In the genomic region with DNA sequence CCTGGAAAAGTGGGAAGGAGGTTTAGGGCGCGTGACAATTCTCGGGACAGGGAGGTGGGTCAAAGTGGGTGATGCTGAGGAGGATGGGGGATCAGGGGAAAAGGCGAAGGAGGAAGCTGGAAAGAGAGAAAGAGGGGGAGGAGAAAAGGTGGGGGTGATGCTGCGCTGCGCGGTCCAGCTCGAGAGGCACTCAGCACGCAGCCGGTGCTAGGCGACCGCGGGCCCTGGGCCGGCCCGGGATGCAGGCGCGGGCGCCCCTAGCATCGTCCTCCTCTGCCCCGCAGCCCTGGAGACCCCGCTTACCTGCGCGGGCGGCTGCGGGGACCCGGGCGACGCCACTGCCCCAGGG, we compare ENCODE assay signal across 8 mouse cellular contexts. TPM values are rescaled to one million over a fixed set of nuclear protein-coding genes. Genes with fewer than 3 reads are reported as not detected.
DNase-seq lines count a peak whose midpoint lies in the region; ATAC-seq and TF ChIP-seq lines count a peak whose summit lies in the region.

No protein-coding gene starts in this region.

- H3K9me3 ChIP-seq in embryonic facial prominence, embryonic 13.5 days: no peaks in the 10 kb centered on the region
- H3K9me3 ChIP-seq in hindbrain, embryonic 16.5 days (ENCODE audit: control insufficient read depth, low read length): no peaks in the 10 kb centered on the region
- H3K9me3 ChIP-seq in midbrain, postnatal 0 days (ENCODE audit: low read length): no peaks in the 10 kb centered on the region

- intact Hi-C loops in left cerebral cortex, adult 2 months (cut with DNase I): loop anchor here (5.0 kb wide), 1 partner anchor 33 kb away; no protein-coding TSS in a partner anchor
- intact Hi-C loops in left cerebral cortex, postnatal 10 days (cut with DNase I): no loop called here

- peaks cover 31% of the 10 kb centered on the region for H3K4me1 ChIP-seq in embryonic facial prominence, embryonic 13.5 days
- H3K4me1 ChIP-seq in hindbrain, embryonic 16.5 days (ENCODE audit: control insufficient read depth, insufficient read depth, low read depth, low read length): peaks cover 36% of the 10 kb centered on the region
- H3K4me1 ChIP-seq in midbrain, postnatal 0 days (ENCODE audit: insufficient read depth, low read length): peaks cover 13% of the 10 kb centered on the region

- peak overlapping the region; percentile 65 for H3K4me3 ChIP-seq in left cerebral cortex, adult 2 months
- peak overlapping the region; percentile 69 for H3K4me3 ChIP-seq in embryonic facial prominence, embryonic 13.5 days
- peak overlapping the region; percentile 71 for H3K4me3 ChIP-seq in hindbrain, embryonic 16.5 days (ENCODE audit: low read length)
- H3K4me3 ChIP-seq in midbrain, postnatal 0 days (ENCODE audit: low read depth, low read length): peak overlapping the region; percentile 60

- ATAC-seq in embryonic facial prominence, embryonic 13.5 days (ENCODE audit: insufficient number of reproducible peaks, insufficient read depth, low FRiP score, low TSS enrichment, low read depth): peak; percentile 63
- ATAC-seq in hindbrain, embryonic 16.5 days: peak; percentile 78
- peak; percentile 66 for ATAC-seq in midbrain, postnatal 0 days (ENCODE audit: low FRiP score)
- ATAC-seq in monocyte, adult 5-6 weeks (replicated peaks; ENCODE audit: insufficient number of reproducible peaks, low FRiP score, low TSS enrichment, poor library complexity, severe bottlenecking): no peak

- peaks cover 59% of the 10 kb centered on the region for H3K27me3 ChIP-seq in embryonic facial prominence, embryonic 13.5 days
- H3K27me3 ChIP-seq in hindbrain, embryonic 16.5 days (replicated peaks; ENCODE audit: control insufficient read depth, insufficient read depth, low read length): no peaks in the 10 kb centered on the region
- H3K27me3 ChIP-seq in midbrain, postnatal 0 days (ENCODE audit: insufficient read depth, low read length): no peaks in the 10 kb centered on the region

- peak overlapping the region; percentile 75 for H3K4me2 ChIP-seq in embryonic facial prominence, embryonic 13.5 days
- peak overlapping the region; percentile 78 for H3K4me2 ChIP-seq in hindbrain, embryonic 16.5 days (ENCODE audit: low read length)
- peak overlapping the region; percentile 67 for H3K4me2 ChIP-seq in midbrain, postnatal 0 days (ENCODE audit: low read depth, low read length, poor library complexity, severe bottlenecking)

- H3K36me3 ChIP-seq in embryonic facial prominence, embryonic 13.5 days: peaks cover 14% of the 10 kb centered on the region
- H3K36me3 ChIP-seq in hindbrain, embryonic 16.5 days (ENCODE audit: control insufficient read depth, insufficient read depth, low read length): peaks cover 6% of the 10 kb centered on the region
- H3K36me3 ChIP-seq in midbrain, postnatal 0 days (ENCODE audit: insufficient read depth, low read length): peaks cover 11% of the 10 kb centered on the region; the same call in 1 of the 2 replicates

- DNase-seq in left cerebral cortex, adult 2 months (ENCODE audit: extremely low spot score in 1 of 2, low spot score in 2 of 2): no peak
- DNase-seq in left cerebral cortex, postnatal 10 days (ENCODE audit: extremely low spot score in 1 of 2, low spot score in 2 of 2): no peak
- no peak for DNase-seq in midbrain, postnatal 0 days (ENCODE audit: low spot score)
- no peak for DNase-seq in spleen, postnatal 36 days (ENCODE audit: low spot score in 2 of 2)
- DNase-seq in spleen, postnatal 10 days (ENCODE audit: low spot score in 2 of 2): no peak

- H3K27ac ChIP-seq in left cerebral cortex, adult 2 months: peak overlapping the region; percentile 84
- no peak overlapping the region for H3K27ac ChIP-seq in embryonic facial prominence, embryonic 13.5 days
- peak overlapping the region; percentile 85 for H3K27ac ChIP-seq in hindbrain, embryonic 16.5 days (ENCODE audit: low read depth, low read length)
- peak overlapping the region; percentile 83 for H3K27ac ChIP-seq in midbrain, postnatal 0 days (ENCODE audit: low read depth, low read length)

- no peak for TF ChIP-seq CTCF in left cerebral cortex, adult 2 months (IDR thresholded peaks at IDR 0.05)
- no peak for TF ChIP-seq CTCF in midbrain, postnatal 0 days (IDR thresholded peaks at IDR 0.05)

- WGBS in embryonic facial prominence, embryonic 13.5 days: under 1% methylated on average over 14 of the region's 28 CpGs
- under 1% methylated on average over 13 of the region's 28 CpGs for WGBS in hindbrain, embryonic 16.5 days
- WGBS in midbrain, postnatal 0 days: 0% methylated on average over 8 of the region's 28 CpGs

- peak overlapping the region; percentile 77 for H3K9ac ChIP-seq in embryonic facial prominence, embryonic 13.5 days
- H3K9ac ChIP-seq in hindbrain, embryonic 16.5 days (ENCODE audit: low read depth, low read length): peak overlapping the region; percentile 84
- H3K9ac ChIP-seq in midbrain, postnatal 0 days (replicated peaks; ENCODE audit: low read length, poor library complexity, severe bottlenecking): peak overlapping the region; percentile 69

RNA-seq across cellular contexts. Expression of a gene that starts 0.3 kb away (rescaled TPM):
- 100 to 1,000 TPM; 180 to 183 TPM for total RNA-seq in left cerebral cortex, adult 2 months (2021)
- 100 to 1,000 TPM; 154 to 161 TPM for total RNA-seq in left cerebral cortex, postnatal 10 days (2021)
- 14.5 and 14.8 TPM in 2 replicates for polyA plus RNA-seq in embryonic facial prominence, embryonic 13.5 days (2015; fragmentation: Nextera tagmentation; extraction: Ambion mirVana)
- polyA plus RNA-seq in hindbrain, embryonic 16.5 days (2015; fragmentation: Nextera tagmentation; extraction: Ambion mirVana): 29.5 and 37.0 TPM in 2 replicates
- 167 and 192 TPM in 2 replicates for total RNA-seq in midbrain, postnatal 0 days (2014; rRNA removed)
- 153 and 162 TPM in 2 replicates for polyA plus RNA-seq in midbrain, postnatal 0 days (2015; fragmentation: Nextera tagmentation; extraction: Ambion mirVana)
- total RNA-seq in monocyte, adult 5-6 weeks (2017): not detected in 3 replicates

RNA-seq across cellular contexts. Expression of a gene that starts 38.6 kb away (rescaled TPM):
- not detected for total RNA-seq in left cerebral cortex, adult 2 months (2021)
- total RNA-seq in left cerebral cortex, postnatal 10 days (2021): under 1 TPM in 1 of 2 experiments, not detected in 1; 0.15 TPM
- 0.18 and 0.34 TPM in 2 replicates for polyA plus RNA-seq in embryonic facial prominence, embryonic 13.5 days (2015; fragmentation: Nextera tagmentation; extraction: Ambion mirVana)
- 0.17 and 0.21 TPM in 2 replicates for polyA plus RNA-seq in hindbrain, embryonic 16.5 days (2015; fragmentation: Nextera tagmentation; extraction: Ambion mirVana)
- not detected in 2 replicates for total RNA-seq in midbrain, postnatal 0 days (2014; rRNA removed)
- 0.12 TPM in 1 of 2 replicates, not detected in the other for polyA plus RNA-seq in midbrain, postnatal 0 days (2015; fragmentation: Nextera tagmentation; extraction: Ambion mirVana)
- 0.43 to 0.58 TPM in 2 of 3 replicates, not detected in the other for total RNA-seq in monocyte, adult 5-6 weeks (2017)

RNA-seq across cellular contexts. Expression of a gene that starts 51.5 kb away (rescaled TPM):
- total RNA-seq in left cerebral cortex, adult 2 months (2021): 10 to 100 TPM; 26.9 to 38.3 TPM
- 10 to 100 TPM; 18.8 to 29.2 TPM for total RNA-seq in left cerebral cortex, postnatal 10 days (2021)
- 42.4 and 42.9 TPM in 2 replicates for polyA plus RNA-seq in embryonic facial prominence, embryonic 13.5 days (2015; fragmentation: Nextera tagmentation; extraction: Ambion mirVana)
- 37.4 and 39.6 TPM in 2 replicates for polyA plus RNA-seq in hindbrain, embryonic 16.5 days (2015; fragmentation: Nextera tagmentation; extraction: Ambion mirVana)
- total RNA-seq in midbrain, postnatal 0 days (2014; rRNA removed): 34.9 and 41.1 TPM in 2 replicates
- polyA plus RNA-seq in midbrain, postnatal 0 days (2015; fragmentation: Nextera tagmentation; extraction: Ambion mirVana): 36.1 and 36.4 TPM in 2 replicates
- total RNA-seq in monocyte, adult 5-6 weeks (2017): 9.6 to 16.9 TPM (median 14.4 TPM) in 3 replicates

RNA-seq across cellular contexts. Expression of a gene that starts 51.5 kb away (rescaled TPM):
- 10 to 100 TPM; 23.1 to 29.9 TPM for total RNA-seq in left cerebral cortex, adult 2 months (2021)
- 10 to 100 TPM; 27.9 to 30.0 TPM for total RNA-seq in left cerebral cortex, postnatal 10 days (2021)
- polyA plus RNA-seq in embryonic facial prominence, embryonic 13.5 days (2015; fragmentation: Nextera tagmentation; extraction: Ambion mirVana): 42.1 and 54.9 TPM in 2 replicates
- polyA plus RNA-seq in hindbrain, embryonic 16.5 days (2015; fragmentation: Nextera tagmentation; extraction: Ambion mirVana): 58.3 and 60.8 TPM in 2 replicates
- total RNA-seq in midbrain, postnatal 0 days (2014; rRNA removed): 60.5 and 69.6 TPM in 2 replicates
- 49.0 and 59.3 TPM in 2 replicates for polyA plus RNA-seq in midbrain, postnatal 0 days (2015; fragmentation: Nextera tagmentation; extraction: Ambion mirVana)
- 11.1 to 14.9 TPM (median 12.8 TPM) in 3 replicates for total RNA-seq in monocyte, adult 5-6 weeks (2017)

RNA-seq across cellular contexts. Expression of a gene that starts 54.8 kb away (rescaled TPM):
- not detected for total RNA-seq in left cerebral cortex, adult 2 months (2021)
- total RNA-seq in left cerebral cortex, postnatal 10 days (2021): not detected
- 0.08 and 0.15 TPM in 2 replicates for polyA plus RNA-seq in embryonic facial prominence, embryonic 13.5 days (2015; fragmentation: Nextera tagmentation; extraction: Ambion mirVana)
- 0.62 and 0.68 TPM in 2 replicates for polyA plus RNA-seq in hindbrain, embryonic 16.5 days (2015; fragmentation: Nextera tagmentation; extraction: Ambion mirVana)
- not detected in 2 replicates for total RNA-seq in midbrain, postnatal 0 days (2014; rRNA removed)
- 0.29 and 0.39 TPM in 2 replicates for polyA plus RNA-seq in midbrain, postnatal 0 days (2015; fragmentation: Nextera tagmentation; extraction: Ambion mirVana)
- not detected in 3 replicates for total RNA-seq in monocyte, adult 5-6 weeks (2017)

Comparison
In these comparisons a context has a peak if more than half of its experiments do, and no peak if none do; other contexts are left out.
1. RNA of a gene that starts 0.3 kb away (total RNA-seq): 167 to 192 TPM in midbrain, postnatal 0 days, 180 to 183 TPM in left cerebral cortex, adult 2 months and 154 to 161 TPM in left cerebral cortex, postnatal 10 days; not detected in monocyte, adult 5-6 weeks; every median in the first group is over 100 times any median in the second.
2. Peak in every context shown above with its lines, with median percentiles within 50 percentile points of each other: H3K4me3 ChIP-seq, H3K4me2 ChIP-seq and H3K9ac ChIP-seq.